Mouse (Mus musculus) heart, embryonic 16.5 days (tissue): ENCODE data around the gene Samhd1. TPM values are rescaled to one million over a fixed set of nuclear protein-coding genes. Genes with fewer than 3 reads are reported as not detected.

Experiments used
- ATAC-seq: fragments of 200-750 bp; cut with Nextera tagmentation; replicated peaks from 2 replicates; pipeline ENCODE4 v1.8.0; 2017; ENCODE audit warnings: moderate number of reproducible peaks; ENCODE audit not compliant: insufficient read depth, low FRiP score; ENCODE audit errors: extremely low read depth
- H3K27ac ChIP-seq: fragments of 300-500 bp; sonication (generic); 2 replicates; pipeline ENCODE4 v1.5.1; 2014; ENCODE audit warnings: mild to moderate bottlenecking, low read length, control low read depth, moderate library complexity
- H3K27me3 ChIP-seq: fragments of 300-500 bp; sonication (generic); 2 replicates; pipeline ENCODE4 v1.6.1; 2014; ENCODE audit warnings: low read length, mixed read lengths; ENCODE audit not compliant: control insufficient read depth, insufficient read depth
- H3K36me3 ChIP-seq: fragments of 300-500 bp; sonication (generic); 2 replicates; pipeline ENCODE4 v1.6.1; 2014; ENCODE audit not compliant: control insufficient read depth, insufficient read depth
- H3K4me1 ChIP-seq: fragments of 300-500 bp; sonication (generic); 2 replicates; pipeline ENCODE4 v1.6.1; 2014; ENCODE audit warnings: low read length, mixed read lengths; ENCODE audit not compliant: control insufficient read depth, insufficient read depth
- H3K4me2 ChIP-seq: fragments of 300-500 bp; sonication (generic); 2 replicates; pipeline ENCODE4 v1.6.1; 2014; ENCODE audit warnings: low read depth, mild to moderate bottlenecking, control low read depth, low read length
- H3K4me3 ChIP-seq: fragments of 300-500 bp; sonication (generic); 2 replicates; pipeline ENCODE4 v1.5.1; 2014; ENCODE audit warnings: mild to moderate bottlenecking, control low read depth, low read length
- H3K9ac ChIP-seq: fragments of 300-500 bp; sonication (generic); 2 replicates; pipeline ENCODE4 v1.6.1; 2014; ENCODE audit warnings: low read length, control low read depth
- H3K9me3 ChIP-seq: fragments of 300-500 bp; sonication (generic); replicated peaks from 2 replicates; pipeline ENCODE4 v1.6.1; 2016; ENCODE audit warnings: low read length; ENCODE audit not compliant: control insufficient read depth
- WGBS: fragments of 180-500 bp; shearing (Covaris S2); extraction: QIAGEN DNeasy Blood & Tissue Kit; methylation state at CpG from one replicate; pipeline ENCODE4 v1.1.7; 2014; 5-methylcytosine and 5-hydroxymethylcytosine counted together
- polyA plus RNA-seq: library from polyadenylated mRNA; unstranded; fragments of >200 nt; fragmentation: Nextera tagmentation; extraction: Ambion mirVana; gene quantifications from 2 replicates; pipeline ENCODE4 v1.2.1, GENCODE M21; 2015

Gene Samhd1
- polyA plus RNA-seq, 1 experiment from 2014 or later = 17.0 TPM

DNA sequence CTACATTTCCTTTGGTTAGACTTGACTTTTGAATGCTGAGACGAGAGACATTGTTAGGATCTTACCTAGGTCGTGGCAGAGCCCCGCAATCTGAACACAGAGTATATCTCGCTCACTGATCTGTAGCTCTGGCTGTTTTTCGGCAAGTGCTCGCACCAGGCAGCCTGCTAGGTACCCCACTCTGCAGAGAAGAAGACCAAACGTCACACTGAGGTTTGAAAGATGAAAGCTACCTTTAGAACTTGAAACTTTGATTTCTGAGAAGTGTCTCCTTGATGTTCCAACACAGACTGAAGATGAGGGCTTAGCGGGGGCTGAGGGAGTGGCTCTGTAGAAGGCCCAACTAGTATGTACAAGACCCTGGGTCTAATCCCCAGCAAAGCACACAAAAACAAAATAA is 13.3 kb downstream of the Samhd1 start:
- H3K27ac ChIP-seq = no peak overlapping the region
- no peaks in the 10 kb centered on the region for H3K27me3 ChIP-seq
- no peak overlapping the region for H3K4me2 ChIP-seq
- H3K9me3 ChIP-seq = no peaks in the 10 kb centered on the region
- H3K36me3 ChIP-seq = peaks cover 24% of the 10 kb centered on the region; the same call in 1 of the 2 replicates
- H3K4me1 ChIP-seq = 0 out of 2 replicates have a peak, but pooled peaks cover 4% of the 10 kb centered on the region
- no peak overlapping the region for H3K4me3 ChIP-seq
- no peak for ATAC-seq
- WGBS = 83% methylated on average over 8 of the region's 8 CpGs
- H3K9ac ChIP-seq = no peak overlapping the region

DNA sequence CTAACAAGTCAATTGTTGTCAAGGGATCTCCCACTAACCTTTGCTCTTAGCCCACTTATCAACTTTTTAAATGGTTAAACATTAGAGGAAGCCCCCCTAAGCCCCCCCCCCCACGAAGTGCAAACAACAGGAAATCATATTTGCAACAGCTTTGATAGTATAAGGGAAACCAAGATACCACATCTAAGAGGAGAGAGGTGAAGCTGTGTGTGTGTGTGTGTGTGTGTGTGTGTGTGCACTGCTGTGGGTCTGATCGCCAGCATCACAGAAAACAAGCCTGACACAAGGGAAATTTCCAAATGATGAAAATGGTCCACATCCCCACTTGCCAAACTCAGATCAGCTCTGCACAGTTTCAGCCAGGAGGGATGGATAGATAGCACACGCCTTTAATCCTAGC is 16.0 kb downstream of the Samhd1 start:
- Histone ChIP-seq H3K4me3 (no peak overlapping the region), H3K27ac (no peak overlapping the region), H3K36me3 (peaks cover 26% of the 10 kb centered on the region), H3K27me3 (no peaks in the 10 kb centered on the region), H3K9me3 (no peaks in the 10 kb centered on the region), H3K4me2 (no peak overlapping the region), H3K4me1 (no peaks in the 10 kb centered on the region), H3K9ac (no peak overlapping the region)
- no peak for ATAC-seq
- whole genome bisulfite sequencing = 64% methylated on average over 3 of the region's 3 CpGs

DNA sequence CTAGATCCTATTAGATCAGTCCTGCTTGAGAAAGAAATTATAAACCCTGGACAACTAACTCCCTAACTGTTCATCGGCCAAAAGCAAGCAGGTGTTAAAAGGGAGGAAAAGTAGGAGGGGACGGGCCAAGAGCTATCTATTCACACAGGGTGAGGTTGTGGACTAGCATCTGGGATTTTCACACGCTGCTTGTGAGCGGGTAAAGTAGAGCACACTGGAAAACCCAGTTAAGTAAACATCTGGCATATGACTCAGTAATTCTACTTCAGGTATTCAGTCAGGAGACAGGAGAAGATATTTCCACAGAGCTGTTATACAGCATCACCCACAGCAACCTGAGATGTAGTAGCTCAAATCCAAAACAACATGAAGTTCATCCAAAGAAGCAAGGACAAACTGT is 16.5 kb downstream of the Samhd1 start:
- Histone ChIP-seq H3K9me3 (no peaks in the 10 kb centered on the region), H3K4me1 (no peaks in the 10 kb centered on the region), H3K9ac (no peak overlapping the region), H3K27me3 (no peaks in the 10 kb centered on the region), H3K4me3 (no peak overlapping the region), H3K4me2 (no peak overlapping the region), H3K36me3 (peaks cover 29% of the 10 kb centered on the region), H3K27ac (no peak overlapping the region)
- WGBS = 78% methylated on average over 4 of the region's 4 CpGs
- no peak for ATAC-seq

DNA sequence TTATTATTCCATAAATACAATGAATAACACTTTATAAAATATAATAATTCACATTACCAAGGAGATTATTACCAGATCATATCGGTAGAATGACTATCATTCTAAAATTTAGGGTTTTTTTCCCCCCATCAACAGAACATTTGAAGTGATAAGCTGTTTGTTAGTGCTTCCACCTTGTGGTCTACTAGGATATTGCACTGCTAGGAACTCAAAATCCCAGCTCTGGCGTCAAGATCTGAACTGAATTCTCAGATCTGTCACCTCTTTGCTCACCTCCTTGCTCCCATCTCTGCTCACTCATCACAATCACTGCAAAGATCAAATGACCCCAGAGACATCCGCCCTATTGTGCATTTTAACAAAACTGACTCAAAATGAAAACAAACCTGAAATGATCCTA is 18.1 kb downstream of the Samhd1 start:
- H3K27ac ChIP-seq = no peak overlapping the region
- no peak for ATAC-seq
- H3K9me3 ChIP-seq = no peaks in the 10 kb centered on the region
- no peaks in the 10 kb centered on the region for H3K4me1 ChIP-seq
- peaks cover 31% of the 10 kb centered on the region for H3K36me3 ChIP-seq
- no peak overlapping the region for H3K4me3 ChIP-seq
- H3K4me2 ChIP-seq = no peak overlapping the region
- H3K27me3 ChIP-seq = no peaks in the 10 kb centered on the region
- WGBS = 13% methylated on average over 3 of the region's 3 CpGs
- no peak overlapping the region for H3K9ac ChIP-seq

DNA sequence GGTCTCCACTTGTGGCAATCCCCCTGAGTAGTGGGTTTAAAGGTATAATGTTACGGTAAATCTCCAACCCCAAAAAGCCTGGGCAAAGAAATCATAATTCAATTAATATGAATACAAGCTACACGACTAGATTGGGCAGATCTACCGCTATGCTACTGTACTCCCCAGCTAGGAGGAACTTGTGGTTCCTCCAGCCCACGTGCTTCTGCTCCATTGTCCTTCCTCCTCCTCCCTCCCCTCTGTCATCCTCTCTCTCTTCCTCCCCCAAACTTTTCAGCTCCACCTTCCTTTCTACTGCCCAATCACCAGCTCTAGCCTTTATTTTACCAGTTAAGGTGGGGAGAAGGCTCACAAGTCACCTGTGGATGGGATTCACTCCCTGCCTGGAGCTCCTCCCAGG is 26.8 kb downstream of the Samhd1 start:
- Histone ChIP-seq H3K27me3 (no peaks in the 10 kb centered on the region), H3K36me3 (peaks cover 17% of the 10 kb centered on the region), H3K4me3 (no peak overlapping the region), H3K4me2 (no peak overlapping the region), H3K9me3 (no peaks in the 10 kb centered on the region), H3K4me1 (no peaks in the 10 kb centered on the region), H3K27ac (no peak overlapping the region), H3K9ac (no peak overlapping the region)
- 79% methylated on average over 4 of the region's 4 CpGs for WGBS
- ATAC-seq = no peak

DNA sequence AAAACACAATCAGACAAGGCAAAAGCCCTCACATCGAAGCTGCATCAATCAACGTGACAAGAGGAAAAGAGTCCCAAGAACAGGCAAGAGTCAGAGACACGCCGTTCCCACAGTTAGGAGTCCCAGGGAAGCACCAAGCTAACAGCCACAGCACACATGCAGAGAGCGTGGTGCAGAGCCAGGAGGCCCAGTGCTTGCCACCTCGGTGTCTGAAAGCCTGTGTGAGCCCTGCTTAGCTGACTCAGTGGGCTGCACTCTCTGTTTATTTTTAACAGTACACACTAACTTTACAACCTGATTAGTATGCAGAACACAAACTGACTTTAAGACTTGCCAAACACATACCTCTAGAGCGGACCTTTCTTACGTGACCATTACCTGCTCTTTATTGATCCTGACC is 30.6 kb downstream of the Samhd1 start:
- H3K4me2 ChIP-seq = no peak overlapping the region
- H3K27ac ChIP-seq = no peak overlapping the region
- no peak overlapping the region for H3K9ac ChIP-seq
- no peaks in the 10 kb centered on the region for H3K9me3 ChIP-seq
- H3K36me3 ChIP-seq = peaks cover 15% of the 10 kb centered on the region
- H3K4me1 ChIP-seq = peaks cover 3% of the 10 kb centered on the region; the same call in 1 of the 2 replicates
- H3K4me3 ChIP-seq = no peak overlapping the region
- no peaks in the 10 kb centered on the region for H3K27me3 ChIP-seq
- WGBS = 87% methylated on average over 8 of the region's 8 CpGs
- ATAC-seq = no peak

DNA sequence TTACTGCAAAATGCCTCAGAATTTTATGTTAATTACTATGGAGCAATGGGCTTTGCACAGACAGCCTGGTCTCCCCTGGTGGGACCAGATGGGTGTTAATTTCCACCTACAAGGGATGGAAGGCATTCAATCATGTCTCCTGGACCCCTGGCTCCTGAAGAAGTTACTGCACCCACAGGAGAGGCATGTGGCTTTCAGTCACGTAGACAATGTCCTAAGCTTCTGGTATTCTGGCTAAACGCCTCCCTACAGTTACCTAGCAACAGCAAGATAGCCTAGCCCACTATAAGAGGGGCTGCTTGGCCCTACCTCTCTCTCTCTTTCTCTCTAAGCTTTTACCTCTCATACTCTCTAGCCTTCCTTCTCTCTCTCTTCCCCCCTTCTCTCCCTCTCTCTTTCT is 32.8 kb downstream of the Samhd1 start:
- H3K27ac ChIP-seq = no peak overlapping the region
- H3K27me3 ChIP-seq = no peaks in the 10 kb centered on the region
- H3K9ac ChIP-seq = no peak overlapping the region
- no peak for ATAC-seq
- WGBS = 46% methylated on average over 2 of the region's 2 CpGs
- H3K4me3 ChIP-seq = no peak overlapping the region
- H3K4me2 ChIP-seq = no peak overlapping the region
- peaks cover 11% of the 10 kb centered on the region for H3K36me3 ChIP-seq
- H3K4me1 ChIP-seq = peaks cover 3% of the 10 kb centered on the region; the same call in 1 of the 2 replicates
- no peaks in the 10 kb centered on the region for H3K9me3 ChIP-seq

DNA sequence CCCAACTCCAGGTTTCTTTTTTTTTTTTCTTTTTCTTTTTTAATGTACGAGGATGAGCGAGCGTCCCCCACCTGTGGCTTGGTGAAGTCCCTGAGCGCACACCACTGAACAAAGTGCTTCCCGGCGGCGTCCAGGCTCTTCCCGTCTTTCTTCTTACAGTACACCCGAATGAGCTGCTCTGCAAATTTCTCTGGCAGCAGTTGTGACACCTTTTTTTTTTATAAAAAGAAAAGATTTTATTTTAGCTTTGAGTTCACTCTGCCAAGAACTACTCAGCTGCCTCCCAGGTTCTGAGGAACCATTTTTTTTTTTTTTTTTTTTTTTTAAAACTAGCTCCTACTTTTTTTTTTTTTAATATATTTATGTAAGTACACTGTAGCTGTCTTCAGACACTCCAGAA is 33.4 kb downstream of the Samhd1 start:
- Histone ChIP-seq H3K4me3 (no peak overlapping the region), H3K27ac (no peak overlapping the region), H3K36me3 (peaks cover 10% of the 10 kb centered on the region), H3K4me1 (peaks cover 3% of the 10 kb centered on the region; the same call in 1 of the 2 replicates), H3K27me3 (no peaks in the 10 kb centered on the region), H3K4me2 (no peak overlapping the region), H3K9me3 (no peaks in the 10 kb centered on the region), H3K9ac (no peak overlapping the region)
- ATAC-seq = no peak
- WGBS = 94% methylated on average over 9 of the region's 9 CpGs

DNA sequence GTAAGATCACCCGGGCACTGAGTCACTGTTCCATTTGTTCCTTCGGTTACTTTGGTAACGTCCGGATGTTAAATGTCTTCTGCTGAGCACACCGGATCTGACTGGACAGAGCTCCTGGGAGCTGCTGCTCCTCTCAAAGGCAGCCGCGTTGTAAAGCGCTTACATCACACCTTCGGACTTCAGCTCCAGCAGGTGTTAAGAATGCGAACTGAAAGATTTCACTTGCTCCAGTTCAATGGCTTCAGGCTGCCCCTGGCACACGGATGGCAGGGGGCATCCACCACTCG is 34.8 kb downstream of the Samhd1 start:
- 63% methylated on average over 12 of the region's 12 CpGs for WGBS
- Histone ChIP-seq H3K9ac (no peak overlapping the region), H3K27me3 (no peaks in the 10 kb centered on the region), H3K4me1 (peaks cover 3% of the 10 kb centered on the region; the same call in 1 of the 2 replicates), H3K36me3 (peaks cover 10% of the 10 kb centered on the region), H3K27ac (no peak overlapping the region), H3K4me2 (no peak overlapping the region), H3K4me3 (no peak overlapping the region), H3K9me3 (no peaks in the 10 kb centered on the region)
- no peak for ATAC-seq
